Mouse (Mus musculus) subcutaneous adipose tissue, adult 2 months (tissue): ENCODE measurements around the gene Rasal1. TPM values are rescaled to one million over a fixed set of nuclear protein-coding genes. Genes with fewer than 3 reads are reported as not detected.

ENCODE experiments used
- polyA plus RNA-seq: library from polyadenylated mRNA; depleted of rRNA; stranded (reverse); fragments of >200 nt; gene quantifications from 2 replicates; pipeline ENCODE4 v1.2.3, GENCODE M21; 2012; ENCODE audit warnings: low replicate concordance; rRNA removed

The Rasal1 gene
- polyA plus RNA-seq, result 0.24 and 1.5 TPM in 2 replicates

DNA sequence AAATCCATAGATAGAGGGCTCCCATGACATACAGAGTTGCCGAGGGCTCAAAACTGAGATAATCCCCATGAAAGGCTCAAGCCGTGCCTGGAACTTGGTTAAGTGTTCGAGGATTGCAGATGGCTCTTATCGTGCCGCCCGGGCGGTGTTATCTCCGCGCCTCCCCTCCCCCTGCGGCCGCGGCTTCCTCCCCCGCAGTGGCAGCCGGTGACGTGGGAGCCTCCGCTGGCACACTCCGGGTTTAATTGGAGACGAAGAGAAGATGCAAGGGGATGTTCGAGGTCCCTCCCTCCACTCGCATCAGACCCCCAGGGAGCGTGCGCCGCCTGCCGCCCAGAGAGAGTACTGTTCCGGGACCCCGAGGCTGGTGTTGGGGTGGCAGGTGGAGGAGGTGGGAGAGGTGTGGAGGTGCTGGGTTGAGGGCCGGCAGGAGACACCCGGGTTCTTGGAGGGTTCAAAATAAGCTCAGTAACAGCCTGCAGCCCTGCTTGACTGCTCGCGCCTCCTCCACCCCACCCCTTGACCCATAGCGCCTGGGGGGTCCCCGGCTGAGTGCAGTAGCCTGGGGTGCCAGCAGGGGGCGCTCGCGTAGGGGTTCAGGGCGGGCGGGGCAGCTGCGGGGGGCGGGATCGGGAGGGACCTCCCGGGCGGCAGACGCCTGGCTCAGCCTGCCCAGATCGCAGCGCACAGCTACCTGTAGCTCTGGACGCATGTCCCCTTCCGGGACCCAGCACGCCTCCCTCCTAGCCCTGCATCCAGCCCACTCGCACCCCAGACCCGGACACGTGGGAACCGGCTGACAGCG is at the start of gene Rasal1:
Gene Rasal1 (plus strand): TSS at position 244 of the 805 bp plus-strand sequence.

DNA sequence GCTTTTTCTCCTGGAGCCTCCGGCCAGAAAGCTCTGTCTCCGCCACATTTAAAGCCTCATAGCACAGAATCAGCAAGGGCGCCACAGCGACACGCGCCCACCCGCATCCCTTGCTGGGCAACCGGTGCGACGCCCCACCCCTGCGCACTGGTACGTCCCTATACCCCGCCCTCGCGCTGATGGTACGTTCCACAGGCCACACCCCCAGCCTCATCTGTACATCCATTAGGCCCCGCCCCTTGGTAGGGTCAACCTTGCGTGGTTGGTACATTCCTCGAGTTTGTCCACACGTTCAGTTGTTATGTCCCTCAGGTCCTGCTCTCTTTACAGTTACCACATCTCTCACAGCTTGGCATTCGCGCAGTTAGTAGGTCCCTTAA is 36.2 kb upstream of the Rasal1 start, which contains the start of the genes Rita1 and Ddx54:
Gene Rita1 (minus strand): TSS at position 148 of the 380 bp plus-strand sequence.
Gene Ddx54 (plus strand): TSS at position 298 of the 380 bp plus-strand sequence.

DNA sequence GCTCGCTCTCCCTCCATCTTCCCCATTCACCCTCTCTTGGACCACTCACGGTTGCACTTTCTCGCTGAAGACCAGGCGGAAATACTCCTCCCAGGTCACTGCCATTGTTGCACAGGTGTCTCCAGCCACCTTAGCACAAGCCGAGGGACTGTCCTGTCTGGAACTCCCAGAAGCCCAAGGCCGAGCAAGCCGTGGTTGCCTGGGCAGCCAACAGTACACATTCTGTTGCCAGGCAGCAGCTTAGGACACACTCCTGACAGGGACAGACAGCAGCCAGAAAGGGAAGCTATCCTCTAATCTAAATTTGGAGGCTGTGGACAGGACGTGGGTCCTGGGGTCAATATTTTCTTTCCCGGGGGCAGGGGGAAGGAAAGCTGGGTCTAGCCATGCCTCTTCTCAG is 14.5 kb upstream of the Rasal1 start, which contains the start of gene Cfap73:
Gene Cfap73 (minus strand): TSS at position 105 of the 400 bp plus-strand sequence.

DNA sequence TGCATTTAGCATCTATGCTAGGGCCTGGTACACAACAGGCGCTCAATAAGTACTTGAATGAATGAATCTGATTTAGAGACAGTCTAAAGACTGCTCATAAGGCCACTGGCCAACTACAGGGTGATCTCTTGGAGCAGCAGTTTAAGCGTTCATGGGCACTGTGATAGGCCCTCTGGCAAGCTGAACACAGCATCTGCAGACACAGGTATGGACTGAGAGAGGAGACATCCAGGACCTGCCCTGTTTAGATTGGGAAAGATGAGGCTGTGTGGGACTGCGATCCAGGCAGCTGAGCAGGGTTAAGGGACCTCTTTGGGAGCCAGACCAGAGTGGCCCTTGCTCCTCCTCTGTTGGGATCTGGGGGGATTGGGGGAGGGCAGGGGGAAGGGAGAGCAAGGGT is 63.2 kb downstream of the Rasal1 start, which contains the start of gene Dtx1:
Gene Dtx1 (minus strand): TSS at position 101 of the 400 bp plus-strand sequence.

Other genes starting within 250 kb of the Rasal1 start
- gene Lhx5, start 217.1 kb upstream of the Rasal1 start, polyA plus RNA-seq, result not detected in 2 replicates
- 12.0 and 23.3 TPM in 2 replicates for gene Sdsl, start 176.0 kb upstream of the Rasal1 start, polyA plus RNA-seq
- 0.10 TPM in 1 of 2 replicates, not detected in the other for gene Sds, start 172.3 kb upstream of the Rasal1 start, polyA plus RNA-seq
- 60.6 and 76.9 TPM in 2 replicates for gene Plbd2, start 145.2 kb upstream of the Rasal1 start, polyA plus RNA-seq
- gene Slc8b1, start 137.6 kb upstream of the Rasal1 start, polyA plus RNA-seq, result 37.8 and 62.3 TPM in 2 replicates
- 64.4 and 96.3 TPM in 2 replicates for gene Tpcn1, start 60.1 kb upstream of the Rasal1 start, polyA plus RNA-seq
- 0.36 and 0.73 TPM in 2 replicates for gene Iqcd, start 59.8 kb upstream of the Rasal1 start, polyA plus RNA-seq
- 15.9 and 20.1 TPM in 2 replicates for gene Rita1, start 36.2 kb upstream of the Rasal1 start, polyA plus RNA-seq
- 31.6 and 48.5 TPM in 2 replicates for gene Ddx54, start 36.1 kb upstream of the Rasal1 start, polyA plus RNA-seq
- not detected in 2 replicates for gene Cfap73, start 14.6 kb upstream of the Rasal1 start, polyA plus RNA-seq
- gene Dtx1, start 63.1 kb downstream of the Rasal1 start, polyA plus RNA-seq, result 1.6 and 29.4 TPM in 2 replicates
- 22.9 and 34.5 TPM in 2 replicates for gene Oas2, start 101.0 kb downstream of the Rasal1 start, polyA plus RNA-seq
- 1.0 and 7.0 TPM in 2 replicates for gene Oas3, start 128.8 kb downstream of the Rasal1 start, polyA plus RNA-seq
- gene Oas1e, start 146.7 kb downstream of the Rasal1 start, polyA plus RNA-seq, result 0.06 TPM in 1 of 2 replicates, not detected in the other
- 2.9 and 3.2 TPM in 2 replicates for gene Oas1c, start 163.7 kb downstream of the Rasal1 start, polyA plus RNA-seq
- 0.23 TPM in 1 of 2 replicates, not detected in the other for gene Oas1f, start 198.6 kb downstream of the Rasal1 start, polyA plus RNA-seq
- gene Oas1h, start 212.6 kb downstream of the Rasal1 start, polyA plus RNA-seq, result not detected in 2 replicates
- gene Oas1g, start 238.8 kb downstream of the Rasal1 start, polyA plus RNA-seq, result 3.3 and 14.4 TPM in 2 replicates